Mouse (Mus musculus): ENCODE results near the gene Hist1h4m. TPM values are rescaled to one million over a fixed set of nuclear protein-coding genes. Genes with fewer than 3 reads are reported as not detected.
"Not testable (repeated sequence)": the region's sequence is repeated elsewhere in the genome, so short reads cannot be mapped to it uniquely, and the experiment has no call there.

Gene Hist1h4m
- polyA plus RNA-seq, 1 experiment = not detected

DNA sequence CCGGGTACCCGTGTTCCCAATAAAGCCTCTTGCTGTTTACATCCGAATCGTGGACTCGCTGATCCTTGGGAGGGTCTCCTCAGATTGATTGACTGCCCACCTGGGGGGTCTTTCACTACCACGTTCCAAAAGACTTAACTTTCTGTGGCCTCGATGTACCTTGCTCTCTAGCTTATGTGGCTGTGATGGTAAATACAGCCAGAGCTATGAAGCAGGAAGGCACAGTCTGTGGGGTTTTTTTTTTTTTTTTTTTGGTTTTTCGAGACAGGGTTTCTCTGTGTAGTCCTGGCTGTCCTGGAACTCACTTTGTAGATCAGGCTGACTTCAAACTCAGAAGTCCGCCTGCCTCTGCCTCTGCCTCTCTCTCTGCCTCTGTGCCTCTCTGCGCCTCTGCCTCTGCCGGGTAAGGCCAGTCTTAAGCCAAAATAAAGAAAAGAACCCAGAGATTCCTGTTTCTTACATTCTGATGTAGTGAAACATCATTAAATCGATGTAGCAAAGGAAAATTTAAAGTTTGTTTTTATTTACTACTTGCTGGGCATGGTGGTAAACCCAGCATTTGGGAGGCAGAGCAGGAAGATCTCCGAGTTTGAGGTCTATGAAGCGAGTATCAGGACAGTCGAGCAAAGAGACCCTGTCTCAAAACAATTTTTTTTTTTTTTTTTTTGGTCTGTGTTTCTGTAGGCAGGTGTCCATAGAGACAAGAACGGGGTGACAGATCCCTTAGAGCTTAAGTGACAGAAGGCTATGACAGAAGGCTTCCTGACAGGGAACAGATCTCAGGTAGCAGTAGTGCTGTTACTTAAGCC, 8.7 kb downstream of the Hist1h4m start:
- H3K4me3 ChIP-seq (ENCODE audit: control insufficient read depth, insufficient read depth, low read length); H3K27ac ChIP-seq (ENCODE audit: control insufficient read depth, insufficient read depth, low read length); H3K27me3 ChIP-seq (ENCODE audit: control insufficient read depth, insufficient read depth, low read length); DNase-seq; H3K36me3 ChIP-seq (ENCODE audit: control insufficient read depth, insufficient read depth, low read length); H3K4me1 ChIP-seq (replicated peaks; ENCODE audit: control insufficient read depth, insufficient read depth, low read length): not testable (repeated sequence)
- 78% methylated on average over 7 of the region's 16 CpGs for WGBS

DNA sequence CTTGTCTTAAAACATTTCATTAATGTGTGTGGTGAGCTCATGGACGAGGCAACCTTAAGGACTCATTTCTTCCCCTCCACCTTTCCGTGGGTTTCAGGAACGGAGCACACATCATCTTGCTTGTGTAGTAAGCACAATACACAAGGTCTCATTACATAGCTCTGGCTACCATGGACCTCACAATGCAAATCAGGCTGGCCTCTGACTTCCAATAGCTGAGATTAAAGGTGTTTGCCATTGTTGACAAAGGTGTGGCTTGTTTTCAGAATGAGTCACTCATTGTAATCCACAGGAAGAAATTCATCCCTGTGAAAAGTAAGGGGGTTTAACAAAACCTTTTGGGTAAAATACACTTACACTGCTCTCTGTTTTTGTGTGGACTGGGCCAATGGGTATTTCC, 17.0 kb downstream of the Hist1h4m start:
- Histone ChIP-seq H3K27me3 (ENCODE audit: control insufficient read depth, insufficient read depth, low read length) (no peaks in the 10 kb centered on the region), H3K27ac (ENCODE audit: control insufficient read depth, insufficient read depth, low read length) (no peak overlapping the region), H3K4me3 (ENCODE audit: control insufficient read depth, insufficient read depth, low read length) (no peak overlapping the region), H3K4me1 (replicated peaks; ENCODE audit: control insufficient read depth, insufficient read depth, low read length) (peaks cover 5% of the 10 kb centered on the region), H3K36me3 (ENCODE audit: control insufficient read depth, insufficient read depth, low read length) (no peaks in the 10 kb centered on the region)
- DNase-seq = no peak
- TF ChIP-seq CTCF (IDR thresholded peaks at IDR 0.05; ENCODE audit: borderline replicate concordance, control insufficient read depth, extremely low read depth, insufficient read depth, low read length, poor library complexity) (no peak), POLR2A (IDR thresholded peaks at IDR 0.05; ENCODE audit: control insufficient read depth, extremely low read depth, insufficient read depth, low read length, poor library complexity) (no peak)
- 97% methylated on average over 3 of the region's 3 CpGs for WGBS

DNA sequence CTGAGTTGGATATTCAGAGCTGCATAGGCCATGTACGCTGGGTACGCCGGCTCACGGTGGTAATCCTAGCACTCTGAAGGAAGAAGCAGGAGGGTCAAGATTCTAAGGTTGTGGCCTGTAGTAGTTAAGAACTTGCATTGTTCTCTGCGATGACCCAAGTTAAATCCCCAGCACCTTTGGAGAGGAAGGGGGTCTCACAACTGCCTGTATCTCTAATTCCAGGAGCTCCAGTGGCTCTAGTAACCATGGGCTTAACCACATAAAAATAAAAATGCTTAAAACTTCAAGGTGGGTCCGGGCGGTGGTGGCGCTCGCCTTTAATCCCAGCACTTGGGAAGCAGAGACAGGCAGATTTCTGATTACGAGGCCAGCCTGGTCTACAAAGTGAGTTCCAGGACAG, 18.8 kb downstream of the Hist1h4m start:
- TF ChIP-seq POLR2A (IDR thresholded peaks at IDR 0.05; ENCODE audit: control insufficient read depth, extremely low read depth, insufficient read depth, low read length, poor library complexity) = no peak
- TF ChIP-seq CTCF (IDR thresholded peaks at IDR 0.05; ENCODE audit: borderline replicate concordance, control insufficient read depth, extremely low read depth, insufficient read depth, low read length, poor library complexity) = no peak
- no peak overlapping the region for H3K27ac ChIP-seq (ENCODE audit: control insufficient read depth, insufficient read depth, low read length)
- peaks cover 5% of the 10 kb centered on the region for H3K4me1 ChIP-seq (replicated peaks; ENCODE audit: control insufficient read depth, insufficient read depth, low read length)
- DNase-seq = no peak
- no peak overlapping the region for H3K4me3 ChIP-seq (ENCODE audit: control insufficient read depth, insufficient read depth, low read length)
- 94% methylated on average over 10 of the region's 10 CpGs for WGBS
- H3K27me3 ChIP-seq (ENCODE audit: control insufficient read depth, insufficient read depth, low read length) = no peaks in the 10 kb centered on the region
- no peaks in the 10 kb centered on the region for H3K36me3 ChIP-seq (ENCODE audit: control insufficient read depth, insufficient read depth, low read length)

DNA sequence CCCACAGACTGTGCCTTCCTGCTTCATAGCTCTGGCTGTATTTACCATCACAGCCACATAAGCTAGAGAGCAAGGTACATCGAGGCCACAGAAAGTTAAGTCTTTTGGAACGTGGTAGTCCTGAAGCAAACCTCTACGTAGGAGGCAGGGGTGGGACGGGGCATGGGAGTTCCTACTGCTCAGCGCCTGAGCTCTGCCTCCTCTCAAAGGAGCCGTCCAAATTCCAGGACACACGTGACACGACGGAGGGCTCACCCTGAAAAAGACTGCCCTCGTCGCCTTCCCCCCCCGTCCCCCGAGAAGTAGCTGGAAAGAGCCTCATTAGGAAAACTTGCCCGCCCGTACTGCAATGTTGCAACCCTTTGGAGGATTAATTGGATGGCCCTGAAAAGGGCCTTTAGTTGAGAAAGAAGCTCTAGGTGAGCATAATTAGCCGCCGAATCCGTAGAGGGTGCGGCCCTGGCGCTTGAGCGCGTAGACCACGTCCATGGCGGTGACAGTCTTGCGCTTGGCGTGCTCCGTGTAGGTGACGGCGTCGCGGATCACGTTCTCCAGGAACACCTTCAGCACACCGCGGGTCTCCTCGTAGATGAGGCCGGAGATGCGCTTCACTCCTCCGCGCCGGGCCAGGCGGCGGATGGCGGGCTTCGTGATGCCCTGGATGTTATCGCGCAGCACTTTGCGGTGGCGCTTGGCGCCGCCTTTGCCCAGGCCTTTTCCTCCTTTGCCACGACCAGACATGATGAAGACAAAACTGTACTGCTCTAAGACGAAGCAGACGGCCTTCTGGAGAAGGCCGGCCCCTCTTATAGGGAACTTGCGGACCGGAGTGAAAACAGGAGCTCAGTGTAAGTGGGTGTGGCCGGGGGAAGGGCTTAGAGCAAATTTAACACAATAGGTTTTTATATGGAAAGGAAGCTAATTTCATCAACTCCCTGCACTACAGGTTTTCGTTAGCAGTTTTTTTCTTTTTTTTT, 20.2 kb downstream of the Hist1h4m start, which contains the start of gene Hist1h4n:
Gene Hist1h4n (minus strand): TSS at position 779 of the 977 bp plus-strand sequence.
- not testable (repeated sequence) for H3K4me1 ChIP-seq (replicated peaks; ENCODE audit: control insufficient read depth, insufficient read depth, low read length); H3K36me3 ChIP-seq (ENCODE audit: control insufficient read depth, insufficient read depth, low read length); H3K27me3 ChIP-seq (ENCODE audit: control insufficient read depth, insufficient read depth, low read length)
- Histone ChIP-seq H3K27ac (ENCODE audit: control insufficient read depth, insufficient read depth, low read length) (peak within 1 kb of the TSS; percentile 43; the same call in 1 of the 2 replicates), H3K4me3 (ENCODE audit: control insufficient read depth, insufficient read depth, low read length) (peak within 1 kb of the TSS; percentile 26)
- DNase-seq = peak; percentile 43
- under 1% methylated on average over 24 of the region's 58 CpGs for WGBS
- TF ChIP-seq POLR2A (IDR thresholded peaks at IDR 0.05; ENCODE audit: control insufficient read depth, extremely low read depth, insufficient read depth, low read length, poor library complexity) = 0 out of 2 replicates have a peak, but pooled peaks have one; percentile 35

DNA sequence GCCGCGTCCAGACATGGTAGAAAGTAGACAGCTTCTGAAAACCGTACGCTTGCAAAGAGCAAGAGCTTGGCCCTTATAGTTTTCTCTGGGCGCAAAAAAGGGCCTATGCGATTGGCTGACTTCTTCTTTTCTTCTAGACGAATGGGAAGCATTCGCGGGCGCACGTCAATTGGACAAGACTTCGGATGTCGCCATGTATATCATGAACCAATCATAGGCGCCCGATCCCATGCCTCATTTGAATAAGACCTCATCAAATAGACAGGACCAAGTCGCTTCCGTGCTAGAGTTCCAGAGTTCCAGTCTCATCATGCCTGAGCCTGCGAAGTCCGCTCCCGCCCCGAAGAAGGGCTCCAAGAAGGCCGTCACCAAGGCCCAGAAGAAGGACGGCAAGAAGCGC, 21.9 kb downstream of the Hist1h4m start, which contains the start of the genes Hist1h2ap and Hist1h2br:
Gene Hist1h2ap (minus strand): TSS at position 47 of the 400 bp plus-strand sequence.
Gene Hist1h2br (plus strand): TSS at position 283 of the 400 bp plus-strand sequence.
- H3K27me3 ChIP-seq (ENCODE audit: control insufficient read depth, insufficient read depth, low read length); H3K27ac ChIP-seq (ENCODE audit: control insufficient read depth, insufficient read depth, low read length); H3K4me3 ChIP-seq (ENCODE audit: control insufficient read depth, insufficient read depth, low read length); H3K36me3 ChIP-seq (ENCODE audit: control insufficient read depth, insufficient read depth, low read length); H3K4me1 ChIP-seq (replicated peaks; ENCODE audit: control insufficient read depth, insufficient read depth, low read length); DNase-seq: not testable (repeated sequence)
- no CpG with 5 or more reads among the region's 24 CpGs for WGBS

DNA sequence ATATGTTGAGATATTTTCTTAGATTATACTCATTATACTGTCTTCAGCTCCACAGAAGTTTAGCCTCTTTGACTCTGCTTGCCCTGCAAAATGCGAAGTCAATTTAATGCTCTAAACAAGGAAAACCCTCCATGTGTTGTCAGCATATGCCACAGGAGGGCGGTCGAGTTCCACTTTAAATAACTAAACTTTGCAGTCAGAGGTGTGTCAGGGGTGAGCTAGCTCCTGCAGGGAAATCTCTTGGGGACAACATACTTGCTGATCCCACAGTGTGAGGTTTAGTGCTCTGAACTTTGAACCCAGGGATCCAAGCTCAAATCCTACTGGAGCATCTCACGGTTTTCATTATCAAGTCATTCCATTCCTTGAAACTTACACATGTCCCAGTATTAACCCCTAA, 29.0 kb downstream of the Hist1h4m start:
- H3K4me1 ChIP-seq (replicated peaks; ENCODE audit: control insufficient read depth, insufficient read depth, low read length); H3K27ac ChIP-seq (ENCODE audit: control insufficient read depth, insufficient read depth, low read length); H3K4me3 ChIP-seq (ENCODE audit: control insufficient read depth, insufficient read depth, low read length); H3K36me3 ChIP-seq (ENCODE audit: control insufficient read depth, insufficient read depth, low read length); DNase-seq; H3K27me3 ChIP-seq (ENCODE audit: control insufficient read depth, insufficient read depth, low read length): not testable (repeated sequence)
- no CpG with 5 or more reads among the region's 4 CpGs for WGBS

DNA sequence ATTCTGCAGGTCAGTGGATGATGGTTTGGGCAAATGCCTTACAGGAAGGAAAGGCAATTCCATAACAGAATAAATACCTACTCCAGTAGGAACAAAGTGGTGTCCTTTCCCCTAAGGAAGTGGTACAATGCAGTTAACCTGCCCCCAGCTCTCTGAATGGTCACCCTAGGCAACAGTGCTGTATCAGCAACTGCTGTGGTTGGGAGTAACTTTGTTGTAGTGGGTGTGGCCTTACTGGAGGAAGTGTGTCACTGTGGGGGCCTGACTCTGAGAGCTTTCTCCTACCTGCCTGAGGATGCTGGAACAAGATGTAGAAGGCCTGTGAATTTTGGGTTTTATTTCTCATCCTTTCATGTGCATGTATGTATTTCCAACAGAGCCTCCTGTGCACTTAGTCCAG, 34.8 kb downstream of the Hist1h4m start:
- DNase-seq; H3K27me3 ChIP-seq (ENCODE audit: control insufficient read depth, insufficient read depth, low read length); H3K36me3 ChIP-seq (ENCODE audit: control insufficient read depth, insufficient read depth, low read length); H3K27ac ChIP-seq (ENCODE audit: control insufficient read depth, insufficient read depth, low read length); H3K4me3 ChIP-seq (ENCODE audit: control insufficient read depth, insufficient read depth, low read length); H3K4me1 ChIP-seq (replicated peaks; ENCODE audit: control insufficient read depth, insufficient read depth, low read length): not testable (repeated sequence)

All from thymus, adult 2 months (tissue).